Mouse (Mus musculus): ENCODE results near the gene Rngtt. TPM values are rescaled to one million over a fixed set of nuclear protein-coding genes. Genes with fewer than 3 reads are reported as not detected.

The Rngtt gene
- total and polyA plus RNA-seq, 2 experiments from 2014 or later = 8.9 to 10.0 TPM

- no peak overlapping the region for H3K4me3 ChIP-seq (ENCODE audit: low read depth, low read length)
- H3K27ac ChIP-seq (ENCODE audit: low read depth) = no peak overlapping the region
- no peaks in the 10 kb centered on the region for H3K27me3 ChIP-seq (ENCODE audit: control insufficient read depth, insufficient read depth, low read length)
- WGBS = 94% methylated on average over 3 of the region's 3 CpGs
- no peaks in the 10 kb centered on the region for H3K36me3 ChIP-seq (replicated peaks; ENCODE audit: control insufficient read depth, insufficient read depth, low read length)
- ATAC-seq (ENCODE audit: insufficient read depth, low read depth) (no peak), DNase-seq (ENCODE audit: low spot score) (no peak)
- H3K9ac ChIP-seq (replicated peaks; ENCODE audit: low read depth, low read length) = no peak overlapping the region
- no peak for TF ChIP-seq CTCF (IDR thresholded peaks at IDR 0.05; ENCODE audit: low read depth)
- H3K4me2 ChIP-seq (ENCODE audit: low read depth, low read length) = no peak overlapping the region
- no peaks in the 10 kb centered on the region for H3K4me1 ChIP-seq (ENCODE audit: control insufficient read depth, insufficient read depth)
- no peaks in the 10 kb centered on the region for H3K9me3 ChIP-seq (replicated peaks; ENCODE audit: control insufficient read depth, low read length)
These were observed 149.7 kb downstream of the Rngtt start for GRCm38 (mm10) chr4:33459851-33460250.

- H3K27ac ChIP-seq (ENCODE audit: low read depth) = no peak overlapping the region
- no peak overlapping the region for H3K4me3 ChIP-seq (ENCODE audit: low read depth, low read length)
- TF ChIP-seq CTCF (IDR thresholded peaks at IDR 0.05; ENCODE audit: low read depth) = no peak
- no peak for TF ChIP-seq EP300 (IDR thresholded peaks at IDR 0.05; ENCODE audit: low read depth)
- H3K9ac ChIP-seq (replicated peaks; ENCODE audit: low read depth, low read length) = no peak overlapping the region
- no peaks in the 10 kb centered on the region for H3K27me3 ChIP-seq (ENCODE audit: control insufficient read depth, insufficient read depth, low read length)
- DNase-seq (ENCODE audit: low spot score) (no peak), ATAC-seq (ENCODE audit: insufficient read depth, low read depth) (no peak)
- H3K4me2 ChIP-seq (ENCODE audit: low read depth, low read length) = no peak overlapping the region
- WGBS = 91% methylated on average over 1 of the region's 1 CpGs
- no peaks in the 10 kb centered on the region for H3K36me3 ChIP-seq (replicated peaks; ENCODE audit: control insufficient read depth, insufficient read depth, low read length)
- H3K9me3 ChIP-seq (replicated peaks; ENCODE audit: control insufficient read depth, low read length) = no peaks in the 10 kb centered on the region
- H3K4me1 ChIP-seq (ENCODE audit: control insufficient read depth, insufficient read depth) = no peaks in the 10 kb centered on the region
These were observed 154.3 kb downstream of the Rngtt start for GRCm38 (mm10) chr4:33464432-33464831.

- Histone ChIP-seq H3K9me3 (replicated peaks; ENCODE audit: control insufficient read depth, low read length) (no peaks in the 10 kb centered on the region), H3K27ac (ENCODE audit: low read depth) (no peak overlapping the region), H3K4me2 (ENCODE audit: low read depth, low read length) (no peak overlapping the region), H3K4me3 (ENCODE audit: low read depth, low read length) (no peak overlapping the region), H3K27me3 (ENCODE audit: control insufficient read depth, insufficient read depth, low read length) (no peaks in the 10 kb centered on the region), H3K9ac (replicated peaks; ENCODE audit: low read depth, low read length) (no peak overlapping the region), H3K4me1 (ENCODE audit: control insufficient read depth, insufficient read depth) (no peaks in the 10 kb centered on the region), H3K36me3 (replicated peaks; ENCODE audit: control insufficient read depth, insufficient read depth, low read length) (no peaks in the 10 kb centered on the region)
- no peak for DNase-seq (ENCODE audit: low spot score)
- TF ChIP-seq EP300 (IDR thresholded peaks at IDR 0.05; ENCODE audit: low read depth) (no peak), CTCF (IDR thresholded peaks at IDR 0.05; ENCODE audit: low read depth) (no peak)
- no peak for ATAC-seq (ENCODE audit: insufficient read depth, low read depth)
- WGBS = 83% methylated on average over 3 of the region's 3 CpGs
These were observed 155.8 kb downstream of the Rngtt start for GRCm38 (mm10) chr4:33465871-33466270.

GRCm38 (mm10) chr4:33466970-33467399, 156.9 kb downstream of the Rngtt start:
- 26% methylated on average over 2 of the region's 2 CpGs for WGBS
- Histone ChIP-seq H3K27ac (ENCODE audit: low read depth) (no peak overlapping the region), H3K4me1 (ENCODE audit: control insufficient read depth, insufficient read depth) (no peaks in the 10 kb centered on the region), H3K27me3 (ENCODE audit: control insufficient read depth, insufficient read depth, low read length) (no peaks in the 10 kb centered on the region), H3K9me3 (replicated peaks; ENCODE audit: control insufficient read depth, low read length) (no peaks in the 10 kb centered on the region), H3K9ac (replicated peaks; ENCODE audit: low read depth, low read length) (no peak overlapping the region), H3K4me2 (ENCODE audit: low read depth, low read length) (no peak overlapping the region), H3K36me3 (replicated peaks; ENCODE audit: control insufficient read depth, insufficient read depth, low read length) (no peaks in the 10 kb centered on the region), H3K4me3 (ENCODE audit: low read depth, low read length) (no peak overlapping the region)
- TF ChIP-seq EP300 (IDR thresholded peaks at IDR 0.05; ENCODE audit: low read depth) = no peak
- TF ChIP-seq CTCF (IDR thresholded peaks at IDR 0.05; ENCODE audit: low read depth) = no peak
- DNase-seq (ENCODE audit: low spot score) (no peak), ATAC-seq (ENCODE audit: insufficient read depth, low read depth) (peak; percentile 30; the same call in 1 of the 2 replicates)

DNA sequence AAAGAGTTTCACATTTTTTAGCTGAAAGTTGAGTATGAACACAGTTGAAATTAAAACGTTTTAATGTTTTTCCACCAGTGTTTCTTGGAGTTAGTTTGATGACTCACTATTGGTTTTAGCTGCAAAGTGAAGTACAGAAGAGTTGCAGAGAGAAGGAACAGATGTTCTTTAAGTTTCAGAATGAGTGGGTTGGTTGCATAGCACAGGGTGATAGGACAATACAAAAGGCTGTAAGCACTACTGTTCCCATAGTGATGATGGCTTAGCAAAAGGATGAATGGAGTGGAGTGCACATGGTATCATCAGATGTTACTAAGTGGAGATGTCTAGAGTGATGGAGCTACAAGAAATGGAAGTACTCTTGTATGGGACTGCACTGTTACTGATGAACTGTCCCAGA, 157.5 kb downstream of the Rngtt start:
- no peak overlapping the region for H3K9ac ChIP-seq (replicated peaks; ENCODE audit: low read depth, low read length)
- no peak; the same call in 1 of the 2 replicates for ATAC-seq (ENCODE audit: insufficient read depth, low read depth)
- 63% methylated on average over 1 of the region's 1 CpGs for WGBS
- H3K36me3 ChIP-seq (replicated peaks; ENCODE audit: control insufficient read depth, insufficient read depth, low read length) = no peaks in the 10 kb centered on the region
- H3K4me3 ChIP-seq (ENCODE audit: low read depth, low read length) = no peak overlapping the region
- no peak overlapping the region for H3K4me2 ChIP-seq (ENCODE audit: low read depth, low read length)
- H3K27me3 ChIP-seq (ENCODE audit: control insufficient read depth, insufficient read depth, low read length) = no peaks in the 10 kb centered on the region
- no peak overlapping the region for H3K27ac ChIP-seq (ENCODE audit: low read depth)
- H3K9me3 ChIP-seq (replicated peaks; ENCODE audit: control insufficient read depth, low read length) = no peaks in the 10 kb centered on the region
- TF ChIP-seq EP300 (IDR thresholded peaks at IDR 0.05; ENCODE audit: low read depth) (no peak), CTCF (IDR thresholded peaks at IDR 0.05; ENCODE audit: low read depth) (no peak)
- no peaks in the 10 kb centered on the region for H3K4me1 ChIP-seq (ENCODE audit: control insufficient read depth, insufficient read depth)
- DNase-seq (ENCODE audit: low spot score) = peak; percentile 14

- no peak overlapping the region for H3K4me3 ChIP-seq (ENCODE audit: low read depth, low read length)
- TF ChIP-seq EP300 (IDR thresholded peaks at IDR 0.05; ENCODE audit: low read depth) (no peak), CTCF (IDR thresholded peaks at IDR 0.05; ENCODE audit: low read depth) (no peak)
- DNase-seq (ENCODE audit: low spot score) (no peak), ATAC-seq (ENCODE audit: insufficient read depth, low read depth) (no peak)
- no peak overlapping the region for H3K9ac ChIP-seq (replicated peaks; ENCODE audit: low read depth, low read length)
- no peaks in the 10 kb centered on the region for H3K9me3 ChIP-seq (replicated peaks; ENCODE audit: control insufficient read depth, low read length)
- H3K27ac ChIP-seq (ENCODE audit: low read depth) = no peak overlapping the region
- 87% methylated on average over 3 of the region's 3 CpGs for WGBS
- no peaks in the 10 kb centered on the region for H3K27me3 ChIP-seq (ENCODE audit: control insufficient read depth, insufficient read depth, low read length)
- H3K36me3 ChIP-seq (replicated peaks; ENCODE audit: control insufficient read depth, insufficient read depth, low read length) = no peaks in the 10 kb centered on the region
- no peak overlapping the region for H3K4me2 ChIP-seq (ENCODE audit: low read depth, low read length)
- no peaks in the 10 kb centered on the region for H3K4me1 ChIP-seq (ENCODE audit: control insufficient read depth, insufficient read depth)
These were observed 158.0 kb downstream of the Rngtt start for GRCm38 (mm10) chr4:33468151-33468550.
